Mouse (Mus musculus) cerebellum, adult 11-12 months (tissue): ENCODE measurements around the gene Gm9945.
A peak's percentile ranks its signal among the peaks of the same experiment; 100 is the strongest.

Experiments used
- DNase-seq: peaks from one replicate; pipeline ENCODE4 v3.0.0; 2022

Gm9945 gene

GRCm38 (mm10) chr11:53525461-53525860 is 45.5 kb downstream of the Gm9945 start:
- peak; percentile 59 for DNase-seq

- no peak for DNase-seq
Observed at GRCm38 (mm10) chr11:53528397-53529252, 48.7 kb downstream of the Gm9945 start.

GRCm38 (mm10) chr11:53529253-53529557 is 49.2 kb downstream of the Gm9945 start:
- peak; percentile 89 for DNase-seq

- no peak for DNase-seq
Observed at GRCm38 (mm10) chr11:53530001-53530400, 50.0 kb downstream of the Gm9945 start.
